Mouse (Mus musculus) midbrain, embryonic 14.5 days (tissue): ENCODE measurements at regions not wholly inside any gene's neighbourhood (a gene's known extent, or its start where the extent isn't known, plus 50 kb on each side); places are given as distances from the start of the nearest gene placed in this dataset.

ENCODE experiments used
- ATAC-seq: fragments of 200-750 bp; cut with Nextera tagmentation; 2 replicates; pipeline ENCODE4 v1.8.0; 2017; ENCODE audit warnings: moderate number of reproducible peaks, moderate library complexity; ENCODE audit not compliant: low FRiP score, low TSS enrichment
- DNase-seq: peaks from one replicate; pipeline ENCODE4 v3.0.0-alpha.2; 2015
- H3K27ac ChIP-seq: fragments of 300-500 bp; sonication (generic); replicated peaks from 2 replicates; pipeline ENCODE4 v1.5.1; 2014; ENCODE audit warnings: mild to moderate bottlenecking, low read depth, low read length, moderate library complexity
- H3K27me3 ChIP-seq: fragments of 300-500 bp; sonication (generic); 2 replicates; pipeline ENCODE4 v1.6.1; 2014; ENCODE audit warnings: low read length, control low read depth, mixed read lengths; ENCODE audit not compliant: control insufficient read depth, insufficient read depth
- H3K36me3 ChIP-seq: fragments of 300-500 bp; sonication (generic); 2 replicates; pipeline ENCODE4 v1.6.1; 2014; ENCODE audit warnings: low read length, control low read depth; ENCODE audit not compliant: control insufficient read depth, insufficient read depth
- H3K4me1 ChIP-seq: fragments of 300-500 bp; sonication (generic); 2 replicates; pipeline ENCODE4 v1.6.1; 2014; ENCODE audit warnings: mild to moderate bottlenecking, antibody characterized with exemption, low read length, control low read depth; ENCODE audit not compliant: control insufficient read depth, insufficient read depth
- H3K4me2 ChIP-seq: fragments of 300-500 bp; sonication (generic); 2 replicates; pipeline ENCODE4 v1.6.1; 2014; ENCODE audit warnings: mild to moderate bottlenecking, low read length, moderate library complexity
- H3K4me3 ChIP-seq: fragments of 300-500 bp; sonication (generic); replicated peaks from 2 replicates; pipeline ENCODE4 v1.5.1; 2014; ENCODE audit warnings: low read depth, low read length
- H3K9ac ChIP-seq: fragments of 300-500 bp; sonication (generic); replicated peaks from 2 replicates; pipeline ENCODE4 v1.6.1; 2014; ENCODE audit warnings: mild to moderate bottlenecking, low read length, moderate library complexity
- H3K9me3 ChIP-seq: fragments of 300-500 bp; sonication (generic); 2 replicates; pipeline ENCODE4 v1.6.1; 2016; ENCODE audit warnings: low read length, control low read depth, mixed read lengths; ENCODE audit not compliant: control insufficient read depth
- WGBS: fragments of 180-500 bp; shearing (Covaris S2); extraction: QIAGEN DNeasy Blood & Tissue Kit; methylation state at CpG from one replicate; pipeline ENCODE4 v1.1.7; 2014; 5-methylcytosine and 5-hydroxymethylcytosine counted together

- Histone ChIP-seq H3K36me3 (no peaks in the 10 kb centered on the region), H3K27me3 (no peaks in the 10 kb centered on the region), H3K4me2 (no peak overlapping the region), H3K27ac (no peak overlapping the region), H3K4me3 (no peak overlapping the region), H3K4me1 (no peaks in the 10 kb centered on the region), H3K9me3 (no peaks in the 10 kb centered on the region), H3K9ac (no peak overlapping the region)
- ATAC-seq (no peak), DNase-seq (no peak)
- 77% methylated on average over 3 of the region's 3 CpGs for WGBS
These were observed 70.4 kb downstream of the Tmem30b start for GRCm38 (mm10) chr12:73475774-73476173.

- Histone ChIP-seq H3K4me2 (no peak overlapping the region), H3K9ac (no peak overlapping the region), H3K9me3 (no peaks in the 10 kb centered on the region), H3K4me3 (no peak overlapping the region), H3K27ac (no peak overlapping the region), H3K27me3 (no peaks in the 10 kb centered on the region), H3K4me1 (no peaks in the 10 kb centered on the region), H3K36me3 (no peaks in the 10 kb centered on the region)
- DNase-seq (no peak), ATAC-seq (no peak)
- 75% methylated on average over 5 of the region's 5 CpGs for WGBS
These were observed 71.2 kb downstream of the Tmem30b start for GRCm38 (mm10) chr12:73475020-73475419.

- no peaks in the 10 kb centered on the region for H3K4me1 ChIP-seq
- no peak overlapping the region for H3K4me2 ChIP-seq
- H3K9me3 ChIP-seq = no peaks in the 10 kb centered on the region
- no peaks in the 10 kb centered on the region for H3K36me3 ChIP-seq
- no peaks in the 10 kb centered on the region for H3K27me3 ChIP-seq
- ATAC-seq = no peak
- no peak overlapping the region for H3K9ac ChIP-seq
- DNase-seq = no peak
- 67% methylated on average over 4 of the region's 4 CpGs for WGBS
- no peak overlapping the region for H3K4me3 ChIP-seq
- no peak overlapping the region for H3K27ac ChIP-seq
These were observed 73.1 kb downstream of the Tmem30b start for GRCm38 (mm10) chr12:73473111-73473510.

- H3K4me2 ChIP-seq = no peak overlapping the region
- no peaks in the 10 kb centered on the region for H3K27me3 ChIP-seq
- DNase-seq = no peak
- no peaks in the 10 kb centered on the region for H3K4me1 ChIP-seq
- 72% methylated on average over 9 of the region's 9 CpGs for WGBS
- H3K36me3 ChIP-seq = no peaks in the 10 kb centered on the region
- H3K9ac ChIP-seq = no peak overlapping the region
- no peaks in the 10 kb centered on the region for H3K9me3 ChIP-seq
- H3K4me3 ChIP-seq = no peak overlapping the region
- no peak overlapping the region for H3K27ac ChIP-seq
- no peak for ATAC-seq
These were observed 74.2 kb downstream of the Tmem30b start for GRCm38 (mm10) chr12:73471966-73472365.

- Histone ChIP-seq H3K4me3 (no peak overlapping the region), H3K9me3 (no peaks in the 10 kb centered on the region), H3K4me2 (no peak overlapping the region), H3K36me3 (no peaks in the 10 kb centered on the region), H3K9ac (no peak overlapping the region), H3K27ac (no peak overlapping the region), H3K4me1 (no peaks in the 10 kb centered on the region), H3K27me3 (no peaks in the 10 kb centered on the region)
- no peak for ATAC-seq
- no peak for DNase-seq
- 85% methylated on average over 7 of the region's 7 CpGs for WGBS
These were observed 79.7 kb downstream of the Tmem30b start for GRCm38 (mm10) chr12:73466484-73466883.

GRCm38 (mm10) chr12:73465975-73466374 is 80.2 kb downstream of the Tmem30b start:
- WGBS = 91% methylated on average over 5 of the region's 5 CpGs
- DNase-seq (no peak), ATAC-seq (no peak)
- H3K4me3 ChIP-seq = no peak overlapping the region
- H3K4me1 ChIP-seq = no peaks in the 10 kb centered on the region
- H3K4me2 ChIP-seq = no peak overlapping the region
- H3K27ac ChIP-seq = no peak overlapping the region
- H3K9me3 ChIP-seq = no peaks in the 10 kb centered on the region
- H3K36me3 ChIP-seq = no peaks in the 10 kb centered on the region
- no peak overlapping the region for H3K9ac ChIP-seq
- no peaks in the 10 kb centered on the region for H3K27me3 ChIP-seq

- no peak overlapping the region for H3K9ac ChIP-seq
These were observed 81.9 kb downstream of the Tmem30b start for GRCm38 (mm10) chr12:73464311-73464710.

GRCm38 (mm10) chr12:73462091-73462490 is 84.1 kb downstream of the Tmem30b start:
- Histone ChIP-seq H3K36me3 (no peaks in the 10 kb centered on the region), H3K27ac (peak overlapping the region; percentile 20; the same call in 1 of the 2 replicates), H3K9ac (no peak overlapping the region), H3K4me1 (no peaks in the 10 kb centered on the region), H3K9me3 (no peaks in the 10 kb centered on the region), H3K4me3 (no peak overlapping the region), H3K4me2 (no peak overlapping the region), H3K27me3 (no peaks in the 10 kb centered on the region)
- WGBS = 46% methylated on average over 5 of the region's 5 CpGs
- no peak for ATAC-seq
- DNase-seq = no peak

More at GRCm38 (mm10) chr12:73464311-73464710, 81.9 kb downstream of the Tmem30b start:
- 92% methylated on average over 5 of the region's 5 CpGs for WGBS
- Histone ChIP-seq H3K4me3 (no peak overlapping the region), H3K4me2 (no peak overlapping the region), H3K27ac (no peak overlapping the region), H3K27me3 (no peaks in the 10 kb centered on the region), H3K4me1 (no peaks in the 10 kb centered on the region), H3K9me3 (no peaks in the 10 kb centered on the region), H3K36me3 (no peaks in the 10 kb centered on the region)
- ATAC-seq (no peak), DNase-seq (no peak)

- no peaks in the 10 kb centered on the region for H3K27me3 ChIP-seq
- no peak for DNase-seq
- H3K4me1 ChIP-seq = no peaks in the 10 kb centered on the region
- ATAC-seq = no peak
- H3K4me3 ChIP-seq = no peak overlapping the region
- no peak overlapping the region for H3K4me2 ChIP-seq
- H3K9me3 ChIP-seq = no peaks in the 10 kb centered on the region
- no peak overlapping the region for H3K9ac ChIP-seq
- H3K36me3 ChIP-seq = no peaks in the 10 kb centered on the region
- WGBS = 28% methylated on average over 2 of the region's 2 CpGs
- no peak overlapping the region for H3K27ac ChIP-seq
These were observed 85.9 kb downstream of the Tmem30b start for GRCm38 (mm10) chr12:73460291-73460761.
